Mouse (Mus musculus) gastrocnemius, postnatal 36 days (tissue): ENCODE data around the gene Eif3k. TPM values are rescaled to one million over a fixed set of nuclear protein-coding genes. Genes with fewer than 3 reads are reported as not detected.
"Not testable (repeated sequence)": the region's sequence is repeated elsewhere in the genome, so short reads cannot be mapped to it uniquely, and the experiment has no call there.

Experiments used
- DNase-seq, 2 experiments: peaks; one replicate each; pipeline ENCODE4 v3.0.0; 2022
- intact Hi-C: fragments of 180-260 bp; cut with DNase I; formaldehyde crosslinking; loops from one replicate; pipeline ENCODE4 v1.15.1; 2025
- total RNA-seq, 2 experiments: library from RNA; stranded (reverse); gene quantifications; 2 replicates each; pipeline ENCODE4 v1.2.3; 2021

Gene Eif3k
- total RNA-seq, 2 experiments from 2014 or later: 119 to 125 TPM

DNA sequence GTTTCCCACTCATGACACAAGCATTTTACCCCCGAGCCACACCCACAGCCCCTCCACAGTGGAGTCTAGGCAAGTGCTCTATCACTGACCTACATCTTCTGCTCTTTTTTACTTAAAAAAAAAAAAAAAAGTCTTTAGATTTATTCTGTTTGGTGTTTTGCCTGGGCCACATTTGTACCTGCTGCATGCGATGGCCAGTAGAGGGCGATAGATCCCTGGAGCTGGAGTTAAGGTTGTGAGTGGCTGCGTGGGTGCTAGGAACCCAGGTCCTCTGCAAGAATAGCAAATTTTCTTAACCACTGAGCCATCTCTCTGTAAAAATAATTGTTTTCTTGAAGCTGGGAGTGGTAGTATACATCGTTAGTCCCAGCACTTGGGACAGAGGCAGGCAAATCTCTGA, 10.0 kb upstream of the Eif3k start:
- intact Hi-C loops: no loop called here
- DNase-seq: no peak

DNA sequence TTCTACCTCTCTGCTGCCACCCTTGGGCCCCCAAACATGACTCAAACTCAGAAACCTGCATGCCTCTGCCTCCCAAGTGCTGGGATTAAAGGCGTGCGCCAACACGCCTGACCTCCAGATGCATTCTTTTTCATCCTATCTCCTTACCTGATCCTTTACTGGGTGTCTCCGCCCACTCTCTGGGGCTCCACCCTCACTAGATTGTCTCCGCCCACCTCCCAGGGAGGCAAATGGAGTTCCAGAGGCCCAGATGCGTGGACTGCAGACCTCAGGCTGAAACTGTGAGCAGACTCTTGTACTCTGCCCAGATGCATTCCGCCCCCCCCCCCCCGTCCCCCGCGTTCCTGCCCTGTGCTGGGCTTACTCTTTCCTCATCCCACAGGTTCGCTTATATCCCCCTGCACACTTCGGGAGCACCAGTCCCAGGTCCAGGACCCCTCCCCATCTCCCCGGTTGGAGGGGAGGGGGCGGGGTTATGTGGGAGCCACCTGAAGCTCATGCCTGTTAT, 9.2 kb upstream of the Eif3k start:
- no peak for DNase-seq
- intact Hi-C loops: no loop called here

DNA sequence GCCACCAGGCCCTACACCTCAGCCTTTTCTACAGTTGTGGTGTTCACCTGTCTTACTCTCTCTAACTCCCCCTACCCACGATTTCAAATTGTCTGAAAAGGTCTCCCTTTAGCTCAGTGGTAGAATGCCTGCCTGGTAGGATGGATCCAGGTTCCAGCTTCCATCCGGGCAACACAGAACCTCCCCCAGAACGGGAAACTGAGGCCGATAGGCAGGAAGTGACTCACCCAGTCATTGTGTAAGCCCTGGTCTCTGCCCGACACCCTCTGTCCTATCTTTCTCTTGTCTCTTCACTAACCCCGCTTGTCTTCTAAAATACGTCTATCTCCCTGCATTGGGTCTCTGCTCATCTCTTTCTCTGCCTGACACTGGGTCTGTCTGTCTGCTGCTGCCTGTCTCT, 3.5 kb upstream of the Eif3k start:
- DNase-seq: no peak
- intact Hi-C loops: loop anchor here (10.0 kb wide), 1 partner anchor 310 kb away; no protein-coding TSS in a partner anchor

DNA sequence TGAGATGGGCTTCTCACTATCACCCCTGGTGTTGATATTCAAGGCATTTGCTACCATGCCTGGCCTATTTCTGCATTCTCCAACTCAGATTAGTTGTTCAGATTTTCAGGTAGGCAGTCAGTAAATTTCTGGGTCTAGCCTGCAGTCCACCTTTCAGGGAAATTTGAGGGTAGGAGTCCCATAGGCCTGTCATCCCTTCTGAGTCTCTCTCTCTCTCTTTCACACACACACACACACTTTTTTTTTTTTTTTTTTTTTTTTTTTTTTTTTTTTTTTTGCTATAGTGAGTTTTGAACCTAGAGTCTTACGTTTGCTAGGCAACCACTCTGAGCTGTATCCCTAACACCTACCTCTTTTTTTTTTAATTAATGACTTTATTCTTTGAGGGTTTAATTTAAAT, 2.8 kb upstream of the Eif3k start:
- intact Hi-C loops: loop anchor here (10.0 kb wide), 1 partner anchor 310 kb away; no protein-coding TSS in a partner anchor
- DNase-seq: no peak

- DNase-seq: no peak
- intact Hi-C loops: loop anchor here (10.0 kb wide), 1 partner anchor 311 kb away; no protein-coding TSS in a partner anchor
Measured at GRCm38 (mm10) chr7:28983849-28984248, 2.2 kb upstream of the Eif3k start.

- DNase-seq: no peak
- intact Hi-C loops: loop anchor here (10.0 kb wide), 1 partner anchor 312 kb away; no protein-coding TSS in a partner anchor
Measured at GRCm38 (mm10) chr7:28983141-28983564, 1.5 kb upstream of the Eif3k start.

- DNase-seq: no peak
- intact Hi-C loops: loop anchor here (10.0 kb wide), 1 partner anchor 312 kb away; no protein-coding TSS in a partner anchor
Measured at GRCm38 (mm10) chr7:28982274-28983013, 780 bp upstream of the Eif3k start.

DNA sequence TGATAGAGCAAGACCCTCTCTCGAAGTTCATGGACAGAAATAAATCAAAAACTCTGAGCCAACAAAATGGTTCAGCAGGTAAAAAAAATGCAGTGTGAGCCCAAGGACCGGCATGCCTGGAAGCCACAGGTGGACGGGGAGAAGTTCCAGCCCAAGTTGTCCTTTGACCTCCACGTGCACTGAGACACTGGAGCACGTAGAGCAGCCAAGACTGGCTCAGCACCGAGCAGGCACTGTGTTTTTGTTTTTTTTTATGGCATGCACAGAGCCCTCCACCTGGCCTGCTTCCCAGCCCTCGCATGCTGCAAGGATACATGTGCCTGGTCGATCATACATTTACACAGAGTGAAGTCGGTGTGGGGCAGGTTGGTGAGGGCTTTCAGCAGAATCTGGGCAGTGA, 4.1 kb downstream of the Eif3k start:
- intact Hi-C loops: no loop called here

GRCm38 (mm10) chr7:28973025-28973424, 8.6 kb downstream of the Eif3k start:
- intact Hi-C loops: loop anchor here (5.0 kb wide), 1 partner anchor 176 kb away; no protein-coding TSS in a partner anchor
- no peak for DNase-seq

More for the DNA sequence above, 4.1 kb downstream of the Eif3k start:
- no peak for DNase-seq

DNA sequence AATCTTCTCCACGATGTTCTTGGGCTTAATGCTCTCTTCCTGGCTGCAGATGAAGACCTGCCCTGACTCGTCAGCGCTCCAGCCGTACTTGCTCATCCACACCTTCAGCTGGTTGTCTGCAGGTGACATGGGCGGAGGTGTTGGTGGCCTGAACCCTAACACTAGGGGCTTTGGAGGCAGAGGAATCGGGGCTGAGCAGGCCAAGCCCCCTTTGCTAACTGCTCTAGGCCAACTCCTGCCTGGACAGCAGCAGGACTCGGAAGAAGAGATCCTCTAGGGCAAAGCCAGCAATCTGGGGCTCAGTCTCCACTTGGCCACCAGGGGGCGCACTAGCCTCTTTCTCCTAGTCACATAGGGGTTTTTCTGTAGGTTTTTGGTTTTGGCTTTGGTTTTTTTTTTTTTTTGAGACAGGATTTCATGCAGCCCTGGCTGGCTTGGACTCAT, 9.1 kb downstream of the Eif3k start:
- peak; percentile 66 to 72 for DNase-seq
- intact Hi-C loops: loop anchor here (5.0 kb wide), 1 partner anchor 175 kb away; no protein-coding TSS in a partner anchor

DNA sequence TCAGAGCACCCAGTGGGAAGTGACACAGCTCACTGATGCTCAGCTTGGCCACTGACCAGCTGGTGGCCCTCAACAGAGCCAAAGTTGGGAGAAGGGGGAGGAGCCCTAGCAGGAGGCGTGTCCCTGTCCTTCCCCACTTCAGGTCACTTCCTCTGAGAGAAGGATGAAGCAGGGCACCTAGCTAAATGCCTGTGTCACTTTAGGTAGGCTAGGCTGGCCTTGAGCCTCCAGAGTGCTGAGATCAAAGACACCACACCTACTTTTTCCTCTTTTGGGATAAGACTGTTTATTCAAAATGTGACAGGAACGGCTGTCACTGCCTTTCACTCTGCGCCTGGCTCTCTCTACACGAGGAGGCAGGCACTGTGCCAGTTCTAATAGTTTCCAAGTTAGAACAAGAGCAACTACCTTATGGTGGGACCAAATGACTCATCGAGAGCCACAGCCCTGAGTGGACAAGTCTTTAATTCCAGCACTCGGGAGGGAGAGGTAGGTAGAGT, 9.8 kb downstream of the Eif3k start:
- intact Hi-C loops: loop anchor here (5.0 kb wide), 1 partner anchor 175 kb away; no protein-coding TSS in a partner anchor
- peak in 1 of 2 experiments; percentile 19 for DNase-seq

GRCm38 (mm10) chr7:28971029-28971428, 10.6 kb downstream of the Eif3k start:
- no peak for DNase-seq
- intact Hi-C loops: loop anchor here (5.0 kb wide), 1 partner anchor 174 kb away; no protein-coding TSS in a partner anchor

GRCm38 (mm10) chr7:28969672-28970394, 11.8 kb downstream of the Eif3k start:
- DNase-seq: no peak
- intact Hi-C loops: loop anchor here (5.0 kb wide), 1 partner anchor 173 kb away; no protein-coding TSS in a partner anchor

DNA sequence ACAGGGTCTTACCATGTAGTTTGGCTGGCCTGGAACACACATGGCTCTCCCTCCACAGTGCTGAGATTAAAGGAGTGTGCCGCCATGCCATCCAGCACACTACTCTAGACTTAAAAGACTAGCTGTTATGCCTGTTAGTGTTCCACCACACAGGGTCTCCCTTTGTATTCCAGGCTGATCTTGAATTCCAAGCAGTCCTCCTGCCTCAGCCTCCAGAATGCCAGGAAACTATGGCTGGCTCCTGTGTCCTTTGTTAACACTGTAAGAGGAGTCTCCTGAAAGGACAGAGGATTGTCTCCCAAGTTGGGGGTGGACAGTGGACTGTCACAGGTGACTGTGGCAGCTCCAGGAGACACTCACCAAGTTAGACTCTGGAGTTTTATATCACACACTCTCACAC, 12.4 kb downstream of the Eif3k start:
- no peak for DNase-seq
- intact Hi-C loops: no loop called here

DNA sequence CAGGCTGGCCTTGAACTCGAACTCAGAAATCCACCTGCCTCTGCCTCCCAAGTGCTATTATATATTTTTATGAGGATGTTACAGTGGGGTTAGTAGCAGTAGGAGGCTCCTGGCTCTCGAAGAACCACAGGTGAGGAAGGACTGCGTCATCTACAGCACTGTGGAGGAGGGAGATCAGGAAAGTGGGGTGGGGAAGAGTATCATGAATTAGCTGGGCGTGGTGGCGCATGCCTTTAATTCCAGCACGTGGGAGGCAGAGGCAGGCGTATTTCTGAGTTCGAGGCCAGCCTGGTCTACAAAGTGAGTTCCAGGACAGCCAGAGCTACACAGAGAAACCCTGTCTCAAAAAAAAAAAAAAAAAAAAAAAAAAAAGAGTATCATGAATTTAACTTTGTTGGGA, 13.5 kb downstream of the Eif3k start:
- DNase-seq, intact Hi-C loops: not testable (repeated sequence)

DNA sequence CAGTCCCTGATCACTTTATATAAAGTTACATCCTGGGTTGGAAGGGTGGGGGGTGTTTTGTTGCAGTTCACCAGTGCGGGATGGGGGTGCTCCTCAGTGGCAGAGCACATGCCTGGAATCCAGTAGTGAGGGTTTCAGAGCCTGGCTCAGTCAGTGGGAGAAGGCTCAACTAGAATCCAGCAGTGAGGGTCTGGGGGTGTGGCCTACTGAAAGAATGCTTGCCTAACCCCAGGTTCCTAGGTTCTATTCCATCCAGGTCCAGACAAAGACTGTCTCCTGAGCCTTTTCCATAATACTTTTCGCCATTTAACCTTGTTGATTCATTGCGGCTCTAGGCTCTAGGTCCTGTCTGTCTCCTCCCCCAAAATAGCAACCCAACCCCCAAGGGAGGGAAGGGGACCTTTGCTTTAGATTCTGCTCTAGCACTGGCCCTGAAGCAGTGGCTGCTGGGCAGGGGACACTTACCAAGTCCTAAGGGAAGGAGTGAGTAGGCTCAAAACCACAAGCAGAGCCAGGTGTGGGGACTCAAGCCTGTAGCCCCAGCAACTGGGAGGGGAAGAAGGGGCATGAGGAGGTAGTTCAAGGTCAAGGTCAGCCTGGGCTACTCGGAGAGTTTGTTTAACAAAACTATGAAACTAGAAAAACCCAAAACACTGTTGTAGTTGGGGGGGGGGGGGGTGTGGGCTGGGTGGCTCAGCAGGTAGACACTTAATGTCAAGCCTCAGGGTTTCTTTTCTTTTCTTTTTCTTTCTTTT, 14.7 kb downstream of the Eif3k start:
- intact Hi-C loops: no loop called here
- no peak for DNase-seq

DNA sequence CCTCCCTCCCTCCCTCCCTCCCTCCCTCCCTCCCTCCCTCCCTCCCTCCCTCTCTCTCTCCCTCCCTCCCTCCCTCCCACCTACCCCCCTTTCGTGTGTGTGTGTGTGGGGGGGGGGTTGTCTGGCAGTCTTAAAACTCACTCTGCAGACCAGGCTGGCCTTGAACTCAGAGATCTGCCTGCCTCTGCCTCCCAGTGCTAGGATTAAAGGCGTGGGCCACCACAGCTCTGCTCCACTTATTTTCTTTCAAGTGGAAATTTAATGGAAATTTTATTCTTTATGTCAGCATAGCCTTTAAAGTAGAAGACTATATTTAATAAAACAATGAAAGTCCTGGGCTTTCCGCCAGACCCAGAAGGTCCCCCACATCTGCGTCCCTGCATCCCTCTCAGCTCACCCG, 15.5 kb downstream of the Eif3k start:
- intact Hi-C loops: no loop called here
- no peak for DNase-seq

GRCm38 (mm10) chr7:28965346-28965840, 16.3 kb downstream of the Eif3k start:
- no peak for DNase-seq
- intact Hi-C loops: no loop called here

GRCm38 (mm10) chr7:28963399-28963923, 18.2 kb downstream of the Eif3k start:
- intact Hi-C loops: no loop called here
- DNase-seq: no peak
